Mouse (Mus musculus) c-Kit-positive CD71-negative TER-119-negative erythroid progenitor cells, embryonic 14.5 days (primary cell): ENCODE measurements around the gene Slc38a6.

Source experiments
- DNase-seq: peaks from one replicate; pipeline ENCODE4 v3.0.0-alpha.2; 2013; ENCODE audit warnings: low read depth

The Slc38a6 gene

GRCm38 (mm10) chr12:73393018-73393417 is 106.4 kb downstream of the Slc38a6 start:
- DNase-seq: no peak

- no peak for DNase-seq
Observed at GRCm38 (mm10) chr12:73393881-73394291, 107.3 kb downstream of the Slc38a6 start.

- no peak for DNase-seq
Observed at GRCm38 (mm10) chr12:73394571-73394970, 108.0 kb downstream of the Slc38a6 start.

GRCm38 (mm10) chr12:73399426-73399825 is 112.8 kb downstream of the Slc38a6 start:
- no peak for DNase-seq

GRCm38 (mm10) chr12:73400481-73401025 is 114.0 kb downstream of the Slc38a6 start:
- DNase-seq: no peak

- DNase-seq: no peak
Observed at GRCm38 (mm10) chr12:73401520-73402130, 115.0 kb downstream of the Slc38a6 start.

- no peak for DNase-seq
Observed at GRCm38 (mm10) chr12:73402137-73402712, 115.6 kb downstream of the Slc38a6 start.

GRCm38 (mm10) chr12:73402851-73403665 is 116.5 kb downstream of the Slc38a6 start:
- DNase-seq: no peak
